Mouse (Mus musculus) MN1 (cell line): ENCODE data around the gene Myh6.
"Not testable (repeated sequence)": the region's sequence is repeated elsewhere in the genome, so short reads cannot be mapped to it uniquely, and the experiment has no call there.

Source experiments
- DNase-seq: peaks from one replicate; pipeline ENCODE4 v3.0.0-alpha.2; 2016; ENCODE audit warnings: low spot score

Myh6 gene

GRCm38 (mm10) chr14:54956533-54956932 lies 10.2 kb downstream of the Myh6 start:
- DNase-seq = no peak

- no peak for DNase-seq
Measured at GRCm38 (mm10) chr14:54955481-54955880, 11.2 kb downstream of the Myh6 start.

- DNase-seq = no peak
Measured at GRCm38 (mm10) chr14:54954474-54954873, 12.3 kb downstream of the Myh6 start.

GRCm38 (mm10) chr14:54953664-54954206 lies 13.0 kb downstream of the Myh6 start:
- DNase-seq = no peak

- DNase-seq = no peak
Measured at GRCm38 (mm10) chr14:54951587-54951986, 15.1 kb downstream of the Myh6 start.

GRCm38 (mm10) chr14:54950493-54950892 lies 16.2 kb downstream of the Myh6 start:
- no peak for DNase-seq

- no peak for DNase-seq
Measured at GRCm38 (mm10) chr14:54948781-54949180, 17.9 kb downstream of the Myh6 start.

- DNase-seq = not testable (repeated sequence)
Measured at GRCm38 (mm10) chr14:54947008-54947407, 19.7 kb downstream of the Myh6 start.

- DNase-seq = no peak
Measured at GRCm38 (mm10) chr14:54945975-54946704, 20.6 kb downstream of the Myh6 start.

- DNase-seq = no peak
Measured at GRCm38 (mm10) chr14:54944939-54945338, 21.8 kb downstream of the Myh6 start.

GRCm38 (mm10) chr14:54943971-54944370 lies 22.8 kb downstream of the Myh6 start:
- no peak for DNase-seq

- DNase-seq = no peak
Measured at GRCm38 (mm10) chr14:54942479-54942878, 24.2 kb downstream of the Myh6 start.

- DNase-seq = no peak
Measured at GRCm38 (mm10) chr14:54941024-54941978, 25.4 kb downstream of the Myh6 start.

- no peak for DNase-seq
Measured at GRCm38 (mm10) chr14:54940176-54940530, 26.6 kb downstream of the Myh6 start.

- peak; percentile 68 for DNase-seq
Measured at GRCm38 (mm10) chr14:54939434-54940175, 27.1 kb downstream of the Myh6 start.

- DNase-seq = no peak
Measured at GRCm38 (mm10) chr14:54938431-54939219, 28.1 kb downstream of the Myh6 start.

- DNase-seq = no peak
Measured at GRCm38 (mm10) chr14:54937361-54938182, 29.2 kb downstream of the Myh6 start.

GRCm38 (mm10) chr14:54936831-54937160 lies 29.9 kb downstream of the Myh6 start:
- DNase-seq = no peak

GRCm38 (mm10) chr14:54935904-54936830 lies 30.6 kb downstream of the Myh6 start, which contains the start of gene Cmtm5:
Cmtm5 (plus strand) TSS chr14:54936261.
- peak; percentile 43 for DNase-seq
